Mouse (Mus musculus) CH12.LX (cell line): ENCODE measurements at regions not wholly inside any gene's neighbourhood (a gene's known extent, or its start where the extent isn't known, plus 50 kb on each side); places are given as distances from the start of the nearest gene placed in this dataset.

Experiments
- CHD2 ChIP-seq: IDR thresholded peaks from 2 replicates; pipeline ENCODE4 v1.6.1; 2011; ENCODE audit warnings: low read length, improper control_type of control experiment
- CTCF ChIP-seq, 2 experiments: IDR thresholded peaks in 1 of 2; conservative IDR thresholded peaks in 1 of 2; 2 replicates each; pipeline ENCODE4 v1.5.1; 2011 to 2012; ENCODE audit warnings: low read depth in 2 of 2, low read length in 2 of 2, improper control_type of control experiment in 1 of 2, inconsistent platforms in 1 of 2, mild to moderate bottlenecking in 1 of 2, moderate library complexity in 1 of 2
- E2F4 ChIP-seq: IDR thresholded peaks from 2 replicates; pipeline ENCODE4 v1.6.1; 2011; ENCODE audit warnings: low read depth, low read length, improper control_type of control experiment; ENCODE audit not compliant: insufficient replicate concordance
- EP300 ChIP-seq: IDR thresholded peaks from 2 replicates; pipeline ENCODE4 v1.6.1; 2011; ENCODE audit warnings: low read length, improper control_type of control experiment
- POLR2A ChIP-seq: IDR thresholded peaks from 2 replicates; pipeline ENCODE4 v1.6.1; 2011; ENCODE audit warnings: low read depth, mild to moderate bottlenecking, improper control_type of control experiment, low read length
- USF1 ChIP-seq: IDR thresholded peaks from 2 replicates; pipeline ENCODE4 v1.6.1; 2014; ENCODE audit warnings: low read depth, mild to moderate bottlenecking, inconsistent platforms, low read length, improper control_type of control experiment

DNA sequence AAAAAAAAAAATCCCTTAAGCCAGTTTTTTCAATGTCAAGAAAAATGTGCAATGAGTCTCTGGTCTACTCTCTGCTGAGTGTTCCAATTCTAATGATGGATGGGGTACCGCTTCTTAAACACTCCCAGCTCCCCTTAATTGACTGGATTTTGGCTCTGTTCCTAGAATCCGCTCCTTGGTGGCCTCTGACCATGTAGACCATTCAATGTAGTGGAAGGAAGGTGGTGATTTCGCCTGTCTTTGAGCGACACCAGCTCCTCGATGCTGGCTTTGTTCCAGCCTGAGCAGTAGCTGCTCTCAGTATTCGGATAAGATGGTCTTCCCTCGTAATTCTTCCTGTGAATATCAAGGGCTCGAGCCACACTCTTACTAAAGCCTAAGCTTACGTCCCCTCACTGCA is 252.4 kb upstream of the Prox1 start:
- no peak for TF ChIP-seq CTCF (conservative IDR thresholded peaks at IDR 0.05 in 1 of 2, IDR thresholded peaks at IDR 0.05 in 1 of 2; ENCODE audit: low read depth in 2 of 2, low read length in 2 of 2)
- TF ChIP-seq USF1, result no peak
- no peak for TF ChIP-seq EP300
- TF ChIP-seq POLR2A, result no peak
- TF ChIP-seq CHD2, result no peak
- TF ChIP-seq E2F4, result no peak
